Mouse (Mus musculus): ENCODE measurements around the gene Notch1. TPM values are rescaled to one million over a fixed set of nuclear protein-coding genes. Genes with fewer than 3 reads are reported as not detected.
A peak's percentile ranks its signal among the peaks of the same experiment; 100 is the strongest.

Notch1 gene
- polyA plus RNA-seq, 1 experiment from 2014 or later, result 26.7 TPM

GRCm38 (mm10) chr2:26481724-26482495 is 34.6 kb downstream of the Notch1 start:
- Histone ChIP-seq H3K36me3 (replicated peaks) (peaks cover 85% of the 10 kb centered on the region), H3K4me1 (peaks cover 83% of the 10 kb centered on the region), H3K27ac (peak overlapping the region; percentile 97), H3K4me3 (no peak overlapping the region), H3K9me3 (no peaks in the 10 kb centered on the region), H3K27me3 (ENCODE audit: poor library complexity, severe bottlenecking) (no peaks in the 10 kb centered on the region)
- 89% methylated on average over 10 of the region's 10 CpGs for WGBS
- no peak for DNase-seq (ENCODE audit: extremely low spot score, low spot score)

- Histone ChIP-seq H3K27me3 (ENCODE audit: poor library complexity, severe bottlenecking) (no peaks in the 10 kb centered on the region), H3K9me3 (no peaks in the 10 kb centered on the region), H3K4me1 (peaks cover 83% of the 10 kb centered on the region), H3K27ac (0 out of 2 replicates have a peak overlapping the region, but pooled peaks have one; percentile 5), H3K4me3 (no peak overlapping the region), H3K36me3 (replicated peaks) (peaks cover 95% of the 10 kb centered on the region)
- 91% methylated on average over 12 of the region's 12 CpGs for WGBS
- DNase-seq (ENCODE audit: extremely low spot score, low spot score), result no peak
Measured at GRCm38 (mm10) chr2:26480911-26481310, 35.6 kb downstream of the Notch1 start.

GRCm38 (mm10) chr2:26478685-26479205 is 37.7 kb downstream of the Notch1 start:
- peaks cover 100% of the 10 kb centered on the region for H3K36me3 ChIP-seq (replicated peaks)
- peak overlapping the region; percentile 45 for H3K27ac ChIP-seq
- WGBS, result 84% methylated on average over 2 of the region's 2 CpGs
- no peak overlapping the region for H3K4me3 ChIP-seq
- peaks cover 76% of the 10 kb centered on the region for H3K4me1 ChIP-seq
- peak; percentile 35 for DNase-seq (ENCODE audit: extremely low spot score, low spot score)
- H3K9me3 ChIP-seq, result no peaks in the 10 kb centered on the region
- H3K27me3 ChIP-seq (ENCODE audit: poor library complexity, severe bottlenecking), result no peaks in the 10 kb centered on the region

- no peak for DNase-seq (ENCODE audit: extremely low spot score, low spot score)
Measured at GRCm38 (mm10) chr2:26477911-26478310, 38.6 kb downstream of the Notch1 start.

GRCm38 (mm10) chr2:26475505-26476430 is 40.7 kb downstream of the Notch1 start:
- Histone ChIP-seq H3K4me1 (peaks cover 57% of the 10 kb centered on the region), H3K9me3 (no peaks in the 10 kb centered on the region), H3K27me3 (ENCODE audit: poor library complexity, severe bottlenecking) (no peaks in the 10 kb centered on the region), H3K27ac (peak overlapping the region; percentile 83), H3K4me3 (peak overlapping the region; percentile 9; the same call in 1 of the 2 replicates), H3K36me3 (replicated peaks) (peaks cover 100% of the 10 kb centered on the region)
- WGBS, result 75% methylated on average over 13 of the region's 13 CpGs
- DNase-seq (ENCODE audit: extremely low spot score, low spot score), result no peak

More at GRCm38 (mm10) chr2:26477911-26478310, 38.6 kb downstream of the Notch1 start:
- H3K27me3 ChIP-seq (ENCODE audit: poor library complexity, severe bottlenecking), result no peaks in the 10 kb centered on the region
- H3K4me3 ChIP-seq, result no peak overlapping the region
- WGBS, result 96% methylated on average over 7 of the region's 7 CpGs
- H3K9me3 ChIP-seq, result no peaks in the 10 kb centered on the region
- peaks cover 100% of the 10 kb centered on the region for H3K36me3 ChIP-seq (replicated peaks)
- H3K4me1 ChIP-seq, result peaks cover 68% of the 10 kb centered on the region
- H3K27ac ChIP-seq, result peak overlapping the region; percentile 45; the same call in 1 of the 2 replicates

GRCm38 (mm10) chr2:26474789-26475504 is 41.5 kb downstream of the Notch1 start:
- Histone ChIP-seq H3K27me3 (ENCODE audit: poor library complexity, severe bottlenecking) (no peaks in the 10 kb centered on the region), H3K36me3 (replicated peaks) (peaks cover 100% of the 10 kb centered on the region), H3K4me1 (peaks cover 54% of the 10 kb centered on the region), H3K4me3 (peak overlapping the region; percentile 9; the same call in 1 of the 2 replicates), H3K27ac (peak overlapping the region; percentile 83), H3K9me3 (no peaks in the 10 kb centered on the region)
- no peak for DNase-seq (ENCODE audit: extremely low spot score, low spot score)
- 63% methylated on average over 9 of the region's 9 CpGs for WGBS

GRCm38 (mm10) chr2:26472312-26473090 is 44.0 kb downstream of the Notch1 start:
- Histone ChIP-seq H3K27ac (no peak overlapping the region), H3K9me3 (no peaks in the 10 kb centered on the region), H3K27me3 (ENCODE audit: poor library complexity, severe bottlenecking) (no peaks in the 10 kb centered on the region), H3K36me3 (replicated peaks) (peaks cover 100% of the 10 kb centered on the region), H3K4me1 (peaks cover 30% of the 10 kb centered on the region), H3K4me3 (no peak overlapping the region)
- 94% methylated on average over 11 of the region's 11 CpGs for WGBS
- DNase-seq (ENCODE audit: extremely low spot score, low spot score), result no peak

- Histone ChIP-seq H3K36me3 (replicated peaks) (peaks cover 100% of the 10 kb centered on the region), H3K4me1 (peaks cover 23% of the 10 kb centered on the region), H3K4me3 (no peak overlapping the region), H3K27me3 (ENCODE audit: poor library complexity, severe bottlenecking) (no peaks in the 10 kb centered on the region), H3K9me3 (no peaks in the 10 kb centered on the region), H3K27ac (no peak overlapping the region)
- 92% methylated on average over 6 of the region's 6 CpGs for WGBS
- no peak for DNase-seq (ENCODE audit: extremely low spot score, low spot score)
Measured at GRCm38 (mm10) chr2:26471652-26472285, 44.7 kb downstream of the Notch1 start.

GRCm38 (mm10) chr2:26470967-26471366 is 45.5 kb downstream of the Notch1 start:
- H3K27me3 ChIP-seq (ENCODE audit: poor library complexity, severe bottlenecking), result no peaks in the 10 kb centered on the region
- peaks cover 15% of the 10 kb centered on the region for H3K4me1 ChIP-seq
- H3K9me3 ChIP-seq, result no peaks in the 10 kb centered on the region
- H3K4me3 ChIP-seq, result no peak overlapping the region
- H3K27ac ChIP-seq, result no peak overlapping the region
- no peak for DNase-seq (ENCODE audit: extremely low spot score, low spot score)
- peaks cover 100% of the 10 kb centered on the region for H3K36me3 ChIP-seq (replicated peaks)
- WGBS, result 94% methylated on average over 17 of the region's 17 CpGs

GRCm38 (mm10) chr2:26468376-26468775 is 48.1 kb downstream of the Notch1 start:
- Histone ChIP-seq H3K27me3 (ENCODE audit: poor library complexity, severe bottlenecking) (no peaks in the 10 kb centered on the region), H3K9me3 (no peaks in the 10 kb centered on the region), H3K4me3 (no peak overlapping the region), H3K4me1 (no peaks in the 10 kb centered on the region), H3K36me3 (replicated peaks) (peaks cover 100% of the 10 kb centered on the region), H3K27ac (no peak overlapping the region)
- WGBS, result 95% methylated on average over 15 of the region's 15 CpGs
- no peak for DNase-seq (ENCODE audit: extremely low spot score, low spot score)

GRCm38 (mm10) chr2:26463412-26463811 is 53.1 kb downstream of the Notch1 start:
- 96% methylated on average over 6 of the region's 6 CpGs for WGBS
- Histone ChIP-seq H3K27me3 (ENCODE audit: poor library complexity, severe bottlenecking) (no peaks in the 10 kb centered on the region), H3K4me1 (peaks cover 23% of the 10 kb centered on the region), H3K27ac (no peak overlapping the region), H3K36me3 (replicated peaks) (peaks cover 100% of the 10 kb centered on the region), H3K9me3 (no peaks in the 10 kb centered on the region), H3K4me3 (no peak overlapping the region)
- no peak for DNase-seq (ENCODE audit: extremely low spot score, low spot score)

Data from forebrain, embryonic 10.5 days (tissue).